Mouse (Mus musculus): Measurements from ENCODE around the gene Elovl4.

- TF ChIP-seq POLR2A (IDR thresholded peaks at IDR 0.05; ENCODE audit: insufficient read depth, low read length) = no peak
- no peak for TF ChIP-seq CTCF (IDR thresholded peaks at IDR 0.05; ENCODE audit: low read depth, low read length)
- no peak for TF ChIP-seq EP300 (IDR thresholded peaks at IDR 0.05; ENCODE audit: insufficient read depth, low read depth, low read length)
Measured at GRCm38 (mm10) chr9:83831152-83831551, 25.1 kb upstream of the Elovl4 start.
